Mouse (Mus musculus): ENCODE results near the gene Aqp1. TPM values are rescaled to one million over a fixed set of nuclear protein-coding genes. Genes with fewer than 3 reads are reported as not detected.

The Aqp1 gene
- 0.04 TPM in 1 of 2 replicates, not detected in the other for polyA plus RNA-seq (2021; fragmentation: Nextera tagmentation)
- long read RNA-seq, experiment 1, partial matches to known transcripts, result 0 of 4 reads
- long read RNA-seq, experiment 1, other reads (novel, unspliced or antisense), result 0 of 4 reads
- long read RNA-seq, experiment 2, result 0 reads

GRCm38 (mm10) chr6:55335989-55336514 lies at the start of gene Aqp1:
Gene Aqp1, plus strand, starts transcription at chr6:55336432.

GRCm38 (mm10) chr6:55376076-55376475 lies 39.8 kb downstream of the Aqp1 start, which contains the start of gene Ghrhr:
Gene Ghrhr, plus strand, starts transcription at chr6:55376295.

Other genes starting within 250 kb of the Aqp1 start
- gene Crhr2, start 203.4 kb upstream of the Aqp1 start, polyA plus RNA-seq (2021; fragmentation: Nextera tagmentation), result 0.49 and 0.76 TPM in 2 replicates
- 0.63 and 0.82 TPM in 2 replicates for gene Inmt, start 161.4 kb upstream of the Aqp1 start, polyA plus RNA-seq (2021; fragmentation: Nextera tagmentation)
- gene Mindy4, start 133.0 kb upstream of the Aqp1 start, polyA plus RNA-seq (2021; fragmentation: Nextera tagmentation), result 3.3 and 6.9 TPM in 2 replicates
- gene Ghrhr, start 39.9 kb downstream of the Aqp1 start, polyA plus RNA-seq (2021; fragmentation: Nextera tagmentation), result not detected in 2 replicates
- gene Adcyap1r1, start 115.5 kb downstream of the Aqp1 start, polyA plus RNA-seq (2021; fragmentation: Nextera tagmentation), result 61.6 and 70.9 TPM in 2 replicates